Mouse (Mus musculus): Measurements from ENCODE around the gene Zbtb12.

- TF ChIP-seq CTCF (IDR thresholded peaks at IDR 0.05): no peak
- no peak for TF ChIP-seq EP300 (IDR thresholded peaks at IDR 0.05)
Measured at GRCm38 (mm10) chr17:34916316-34916715, 37.0 kb downstream of the Zbtb12 start.
